Mouse (Mus musculus): ENCODE data around the gene Gpr174.
"Not testable (repeated sequence)": the region's sequence is repeated elsewhere in the genome, so short reads cannot be mapped to it uniquely, and the experiment has no call there.

Gpr174 gene

DNA sequence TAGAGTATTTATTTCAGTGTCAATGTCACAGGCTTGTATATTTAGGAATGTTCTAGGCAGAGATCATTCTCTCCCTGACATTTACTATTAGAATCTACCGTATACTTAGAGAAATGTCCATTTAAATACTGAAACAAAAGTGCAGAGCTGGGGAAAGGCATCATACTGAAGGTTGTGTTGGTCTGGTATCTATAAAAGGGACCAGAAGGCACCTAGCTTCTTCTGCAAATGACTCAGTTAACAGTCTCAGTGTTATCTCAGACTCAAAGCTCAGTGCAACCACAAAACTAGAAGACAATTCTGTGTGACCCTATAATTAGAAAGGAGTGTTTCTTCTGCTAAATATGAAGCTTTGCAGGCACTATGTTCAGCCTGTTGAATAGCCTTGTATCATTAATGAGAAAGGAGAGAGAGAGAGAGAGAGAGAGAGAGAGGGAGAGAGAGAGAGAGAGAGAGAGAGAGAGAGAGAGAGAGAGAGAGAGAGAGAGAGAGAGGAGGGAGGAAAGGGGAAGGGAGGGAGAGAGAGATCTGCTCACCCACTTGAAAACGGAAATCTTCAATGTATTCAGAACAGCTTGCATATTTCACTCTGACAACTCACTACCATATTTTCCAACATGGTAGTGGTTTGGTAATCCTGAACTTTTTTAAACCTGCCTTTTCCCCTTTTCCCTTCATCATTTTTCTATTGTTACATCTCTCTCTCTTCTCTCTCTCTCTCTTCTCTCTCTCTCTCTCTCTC lies at the start of gene Gpr174:
Gene Gpr174 (plus strand): TSS at position 393 of the 742 bp plus-strand sequence.
- no peak for DNase-seq

DNA sequence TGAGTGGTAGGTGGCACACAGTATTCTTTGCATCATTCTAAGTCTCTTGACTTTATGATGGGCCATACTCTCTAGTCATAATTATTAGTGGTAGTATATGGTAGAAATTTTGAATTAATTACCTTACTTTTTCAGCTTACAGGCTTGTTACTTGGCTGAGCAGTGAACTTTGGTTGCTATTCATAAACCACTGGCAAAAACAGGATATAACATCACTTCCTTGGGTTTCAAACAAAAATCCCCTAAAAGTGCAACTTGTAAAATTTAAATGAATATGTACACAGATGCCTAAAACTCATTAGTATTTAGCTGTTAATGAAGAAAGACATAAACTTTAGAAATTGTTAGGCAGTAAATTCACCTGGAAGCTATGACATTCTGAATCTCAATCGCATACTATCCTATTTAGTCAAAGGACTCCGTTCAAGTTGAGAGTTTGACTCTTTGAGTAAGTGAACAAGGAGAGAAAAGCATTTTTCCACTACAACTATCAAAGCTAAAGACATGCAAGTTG lies 38.0 kb upstream of the Gpr174 start:
- no peak for DNase-seq

- DNase-seq = no peak
Observed at GRCm38 (mm10) chrX:107224846-107225245, 30.8 kb upstream of the Gpr174 start.

DNA sequence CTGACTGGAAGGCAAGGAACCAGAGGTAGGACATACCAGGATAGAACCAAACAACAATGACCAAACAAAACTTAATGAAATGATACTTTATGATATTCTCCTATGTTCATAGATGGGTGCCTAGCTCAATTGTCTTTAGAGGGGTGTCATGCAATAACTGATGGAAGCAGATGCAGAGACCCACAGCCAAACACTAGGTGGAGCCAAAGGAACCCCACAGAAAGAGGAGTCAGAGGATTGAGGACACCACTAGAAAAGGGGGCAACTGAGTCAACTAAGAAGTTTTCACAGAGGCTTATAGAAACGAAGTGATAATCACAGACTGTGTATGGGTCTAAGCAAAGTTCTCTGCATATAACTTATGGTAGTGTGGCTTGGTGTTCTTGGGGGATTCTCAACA lies 24.5 kb upstream of the Gpr174 start:
- DNase-seq = no peak

- DNase-seq = no peak
Observed at GRCm38 (mm10) chrX:107234655-107235054, 21.0 kb upstream of the Gpr174 start.

- no peak for DNase-seq
Observed at GRCm38 (mm10) chrX:107236461-107236860, 19.2 kb upstream of the Gpr174 start.

DNA sequence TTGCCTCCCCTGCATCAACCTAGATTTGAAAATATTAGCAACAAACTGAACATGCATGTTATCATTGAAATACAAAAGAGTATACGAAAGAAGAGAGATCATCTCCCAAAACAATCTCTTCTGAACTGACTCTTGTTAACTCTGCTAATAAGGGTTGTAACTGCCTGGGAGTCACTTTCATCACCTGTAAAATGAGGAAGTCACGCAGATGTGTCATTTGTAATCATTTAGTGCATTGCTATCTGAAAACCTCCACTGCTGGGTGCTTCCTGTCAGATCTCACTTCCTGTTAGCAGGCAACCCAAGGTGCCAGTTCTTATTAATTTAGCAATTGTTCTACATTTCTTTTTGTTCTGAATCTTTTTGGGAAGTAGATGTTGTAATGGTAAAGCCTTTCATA lies 5.3 kb upstream of the Gpr174 start:
- DNase-seq = no peak

DNA sequence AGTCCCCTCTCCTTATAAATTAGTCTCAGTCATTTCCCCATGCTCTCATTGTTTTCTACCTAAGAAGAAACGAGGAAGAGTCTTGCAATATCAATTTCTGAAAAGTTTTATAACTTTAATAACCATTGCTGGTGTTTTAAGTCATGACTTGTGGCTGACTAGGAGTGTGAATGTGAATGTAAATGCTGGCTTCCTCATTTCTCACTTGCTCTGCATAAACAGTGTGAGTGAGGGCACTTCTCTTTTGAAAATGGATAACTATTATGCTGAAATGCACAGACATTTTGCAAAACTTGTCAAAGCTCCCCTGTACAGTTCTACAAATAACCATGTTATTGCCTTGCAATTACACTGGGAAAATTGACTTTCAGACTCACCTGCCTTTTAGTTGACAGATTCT lies 8.9 kb downstream of the Gpr174 start:
- DNase-seq = no peak

GRCm38 (mm10) chrX:107277606-107278005 lies 21.9 kb downstream of the Gpr174 start:
- DNase-seq = no peak

DNA sequence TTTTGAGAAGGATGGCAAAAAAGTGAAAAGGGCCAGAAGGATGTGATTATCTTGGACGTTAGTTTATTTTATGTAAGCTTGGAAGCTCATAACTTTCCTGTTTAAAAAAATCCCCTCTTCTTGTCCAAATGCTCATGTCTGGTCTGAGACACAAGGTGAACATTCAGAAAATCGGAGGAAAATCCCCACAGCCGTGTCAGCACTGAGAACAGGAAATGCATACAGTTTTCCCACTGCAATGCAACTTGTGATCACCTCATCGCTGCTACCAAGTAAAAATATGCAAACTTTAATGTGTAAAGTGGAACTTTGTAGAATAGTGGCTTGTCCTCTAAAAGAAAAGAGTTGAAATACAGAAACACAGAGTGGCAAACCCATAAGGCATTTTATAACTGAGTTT lies 28.5 kb downstream of the Gpr174 start:
- DNase-seq = no peak

DNA sequence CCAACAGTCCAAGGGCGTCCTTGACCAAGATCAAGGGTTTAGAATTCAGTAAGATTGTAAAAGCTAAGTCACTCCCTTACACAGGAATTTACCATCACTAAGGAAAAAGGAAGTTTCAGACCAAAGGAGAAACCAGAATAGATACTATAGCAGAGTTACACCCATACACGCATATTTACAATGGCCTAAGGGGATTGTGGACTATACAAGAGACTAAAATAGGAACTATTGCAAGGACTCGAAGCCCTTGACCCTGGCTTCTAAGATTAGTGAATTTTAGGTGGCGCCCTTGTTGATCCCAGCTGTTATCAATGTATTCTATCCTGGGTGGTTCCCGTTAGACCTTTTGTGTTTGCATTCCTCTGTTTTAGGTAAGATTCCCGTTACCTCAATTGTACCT lies 42.2 kb downstream of the Gpr174 start:
- DNase-seq = not testable (repeated sequence)

GRCm38 (mm10) chrX:107298761-107299160 lies 43.1 kb downstream of the Gpr174 start:
- DNase-seq = no peak

- DNase-seq = no peak
Observed at GRCm38 (mm10) chrX:107306492-107306891, 50.8 kb downstream of the Gpr174 start.

GRCm38 (mm10) chrX:107312533-107312932 lies 56.9 kb downstream of the Gpr174 start:
- no peak for DNase-seq

DNA sequence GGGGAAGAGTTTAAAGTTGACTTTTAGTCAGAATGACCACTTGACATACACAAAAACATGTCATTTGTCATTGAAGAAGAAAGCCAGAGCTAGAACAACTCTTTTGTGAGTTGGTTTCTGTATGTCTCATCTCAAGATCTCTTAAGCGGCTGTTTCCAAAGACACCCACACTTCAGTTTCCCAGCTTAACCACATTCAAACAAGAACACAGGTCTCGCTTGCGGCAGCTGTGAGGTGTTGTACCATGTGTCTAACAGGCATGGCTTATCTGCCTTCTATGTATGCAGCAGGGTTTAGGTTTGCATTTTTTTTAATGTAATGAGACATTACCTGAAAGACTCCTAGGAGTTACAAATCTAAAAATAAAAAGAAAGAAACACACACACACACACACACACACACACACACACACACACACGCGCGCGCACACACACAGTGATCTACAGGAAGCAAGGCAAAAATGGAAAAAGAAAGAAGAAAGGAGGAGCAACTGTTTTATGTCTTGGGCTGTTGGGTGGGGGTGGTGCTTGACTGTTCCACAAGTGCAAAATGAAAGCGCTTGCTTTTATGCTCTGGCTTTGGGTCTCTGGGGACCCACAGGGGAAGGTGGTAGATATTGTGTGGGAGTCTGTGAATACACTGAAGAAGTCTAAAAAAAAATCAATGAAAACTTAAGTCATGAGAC lies 70.2 kb downstream of the Gpr174 start:
- no peak for DNase-seq

- no peak for DNase-seq
Observed at GRCm38 (mm10) chrX:107329849-107330248, 74.2 kb downstream of the Gpr174 start.

- DNase-seq = no peak
Observed at GRCm38 (mm10) chrX:107336609-107337008, 80.9 kb downstream of the Gpr174 start.

- DNase-seq = no peak
Observed at GRCm38 (mm10) chrX:107341980-107342379, 86.3 kb downstream of the Gpr174 start.
